Mouse (Mus musculus): ENCODE results near the gene 4930519P11Rik.
A peak's percentile ranks its signal among the peaks of the same experiment; 100 is the strongest.

The 4930519P11Rik gene

DNA sequence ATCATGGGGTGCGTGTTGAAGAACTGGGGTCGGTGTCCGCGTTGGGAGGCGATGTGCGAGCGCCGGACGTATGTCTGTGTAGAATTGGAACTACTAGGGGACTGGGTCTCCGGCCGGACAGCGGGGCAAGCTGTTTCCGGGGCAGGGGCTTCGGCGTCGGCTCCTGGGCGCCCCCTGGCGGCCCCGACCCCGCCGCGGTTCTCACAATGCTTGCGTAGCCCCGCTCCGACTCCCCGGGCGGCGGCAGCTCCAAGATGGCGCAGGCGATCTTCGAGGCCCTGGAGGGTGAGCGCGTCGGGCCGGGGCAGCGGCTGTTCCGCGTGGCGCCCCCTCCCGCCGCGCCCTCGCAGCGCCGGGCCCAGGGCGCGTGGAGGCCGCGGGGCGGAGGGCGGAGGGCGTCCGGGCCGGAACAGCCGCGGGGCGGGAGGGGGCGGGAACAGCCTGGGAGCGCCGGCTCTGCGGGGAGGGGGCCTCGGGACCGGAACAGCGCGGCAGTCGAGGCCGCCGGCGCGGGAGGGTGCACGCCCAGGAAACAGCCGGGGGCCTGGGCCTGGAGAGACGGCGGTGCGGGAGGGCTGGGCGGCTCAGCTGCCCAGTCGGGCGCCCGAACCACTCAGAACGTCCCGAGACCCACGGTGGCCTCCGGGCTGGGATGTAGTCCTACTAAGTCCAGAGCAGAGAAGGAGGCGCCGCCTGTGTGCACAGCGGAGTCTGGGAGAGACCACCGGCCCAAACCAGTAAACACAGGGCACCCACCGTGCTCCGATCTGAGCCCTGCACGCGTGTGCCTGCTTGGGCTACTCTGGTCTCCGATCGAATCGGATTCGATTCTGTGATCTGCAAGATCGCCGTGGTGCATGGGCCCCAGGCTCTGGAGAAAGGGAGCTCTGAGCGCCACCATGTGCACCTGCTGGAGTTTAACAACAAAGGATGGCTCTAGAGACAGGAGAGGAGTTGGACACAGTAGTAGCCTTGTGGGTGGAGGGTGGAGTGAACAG, at the start of gene 4930519P11Rik, which contains the start of gene Zfp341:
TSS of gene 4930519P11Rik (minus strand) at position 320 of the 998 bp plus-strand sequence.
TSS of gene Zfp341 (plus strand) at position 180 of the 998 bp plus-strand sequence.
- DNase-seq = peak; percentile 90

DNA sequence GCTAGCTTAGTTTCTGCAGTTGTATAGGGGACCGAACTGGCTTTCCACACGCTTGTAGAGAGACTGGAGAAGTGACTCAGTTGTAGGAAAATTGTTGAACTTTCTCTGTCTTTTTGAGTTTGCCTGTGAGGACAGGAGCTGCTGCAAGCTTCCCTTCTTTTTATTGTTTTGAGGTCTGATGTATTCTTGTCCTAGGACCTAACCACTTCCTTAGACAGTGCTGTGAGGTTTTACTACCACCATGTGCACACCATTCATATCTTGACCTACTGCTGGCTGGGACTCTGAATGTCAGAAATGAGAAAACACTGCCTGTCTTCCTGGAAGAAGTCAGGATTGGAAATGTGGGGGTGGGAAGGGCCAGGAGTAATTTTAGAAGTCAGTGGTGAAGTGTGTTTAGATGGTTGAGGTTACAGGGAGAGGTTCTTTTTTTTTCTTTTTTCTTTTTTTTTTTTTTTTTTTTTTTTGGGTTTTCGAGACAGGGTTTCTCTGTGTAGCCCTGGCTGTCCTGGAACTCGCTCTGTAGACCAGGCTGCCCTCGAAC, 46.4 kb upstream of the 4930519P11Rik start:
- no peak for DNase-seq

DNA sequence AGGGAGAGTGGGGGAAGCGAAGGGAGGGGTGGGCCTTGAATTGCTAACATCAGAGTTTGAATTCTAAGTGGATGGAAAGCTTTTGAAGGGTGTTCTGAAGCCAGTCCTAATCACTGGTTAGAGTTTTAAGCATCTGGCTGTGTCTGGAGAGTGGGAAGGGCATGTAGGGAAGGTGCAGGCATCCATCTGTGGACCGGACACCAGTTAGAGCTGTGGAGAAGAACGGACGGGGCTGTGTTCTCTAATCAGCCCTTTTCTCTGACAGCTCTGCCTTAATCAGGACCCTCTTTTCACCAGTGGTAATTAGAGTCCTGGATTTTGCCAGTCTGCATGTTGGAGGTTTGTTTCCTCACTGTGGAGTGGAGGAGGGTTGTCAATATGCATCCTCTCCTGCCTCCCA, 45.8 kb upstream of the 4930519P11Rik start:
- no peak for DNase-seq

DNA sequence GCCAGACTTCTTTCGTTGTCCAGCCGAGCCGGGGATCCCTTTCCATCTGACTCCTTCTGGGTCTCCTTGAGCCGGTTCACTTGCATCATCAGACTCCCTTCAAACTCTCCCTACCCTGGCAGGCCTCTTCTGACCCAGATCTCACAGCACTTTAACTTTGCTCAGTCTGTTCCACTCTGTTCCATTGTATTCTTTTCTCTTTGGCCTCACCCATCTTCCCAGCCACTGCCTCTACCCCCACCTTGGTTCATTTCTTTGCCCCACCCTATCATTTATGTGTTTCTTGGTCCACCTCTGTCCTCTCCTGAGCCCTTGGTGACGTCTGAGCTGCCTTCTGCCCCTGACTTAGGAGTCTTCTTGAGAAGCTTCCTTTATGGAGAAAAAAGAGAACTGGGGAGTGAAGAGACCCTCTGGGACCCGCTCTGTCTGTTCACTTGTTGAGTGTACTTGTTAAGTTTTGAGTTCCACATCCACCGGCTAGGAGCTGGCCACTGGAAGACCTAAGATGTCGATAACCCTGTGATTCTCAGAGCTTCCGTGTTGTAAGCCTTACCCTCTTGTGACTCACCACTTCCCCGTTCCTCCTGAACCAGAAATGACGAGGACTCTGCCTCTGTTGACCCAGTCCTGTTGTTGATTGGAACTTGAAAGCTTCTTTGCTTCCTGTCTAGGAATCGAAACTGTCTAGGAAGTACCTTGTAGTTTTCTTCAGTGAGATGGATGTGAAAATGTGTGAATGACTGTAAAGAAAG, 44.4 kb upstream of the 4930519P11Rik start:
- peak; percentile 55 for DNase-seq

DNA sequence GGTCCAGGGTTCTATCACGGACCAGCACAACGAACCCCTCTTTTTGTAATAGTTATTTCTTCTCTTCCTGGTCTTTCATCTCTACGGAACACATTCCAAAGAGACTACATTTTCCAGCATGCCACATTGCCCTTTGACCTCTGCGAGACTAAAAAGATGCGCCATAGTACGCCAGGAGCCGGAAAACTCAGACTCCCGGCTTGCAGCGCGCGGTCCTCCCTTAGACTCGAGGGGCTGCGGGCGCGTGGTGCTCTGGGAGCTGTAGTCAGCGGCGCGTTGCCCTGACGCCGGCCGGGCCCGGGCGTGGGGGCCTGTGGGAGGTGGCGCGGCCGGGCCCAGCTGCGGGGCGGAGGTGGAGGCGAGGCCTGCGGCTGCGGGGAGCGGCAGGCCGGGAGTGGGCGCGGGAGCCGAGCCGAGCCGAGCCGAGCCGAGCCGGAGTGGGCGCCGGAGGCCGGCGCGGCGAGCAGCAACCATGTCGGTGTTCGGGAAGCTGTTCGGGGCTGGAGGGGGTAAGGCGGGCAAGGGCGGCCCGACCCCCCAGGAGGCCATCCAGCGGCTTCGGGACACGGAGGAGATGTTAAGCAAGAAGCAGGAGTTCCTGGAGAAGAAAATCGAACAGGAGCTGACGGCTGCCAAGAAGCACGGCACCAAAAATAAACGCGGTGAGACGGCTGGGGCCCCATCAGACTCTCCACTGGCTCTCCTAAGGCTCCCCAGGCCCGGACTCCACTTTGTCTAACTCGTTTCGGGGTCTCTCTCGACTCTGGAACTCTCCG, 43.7 kb upstream of the 4930519P11Rik start:
- peak; percentile 98 for DNase-seq

DNA sequence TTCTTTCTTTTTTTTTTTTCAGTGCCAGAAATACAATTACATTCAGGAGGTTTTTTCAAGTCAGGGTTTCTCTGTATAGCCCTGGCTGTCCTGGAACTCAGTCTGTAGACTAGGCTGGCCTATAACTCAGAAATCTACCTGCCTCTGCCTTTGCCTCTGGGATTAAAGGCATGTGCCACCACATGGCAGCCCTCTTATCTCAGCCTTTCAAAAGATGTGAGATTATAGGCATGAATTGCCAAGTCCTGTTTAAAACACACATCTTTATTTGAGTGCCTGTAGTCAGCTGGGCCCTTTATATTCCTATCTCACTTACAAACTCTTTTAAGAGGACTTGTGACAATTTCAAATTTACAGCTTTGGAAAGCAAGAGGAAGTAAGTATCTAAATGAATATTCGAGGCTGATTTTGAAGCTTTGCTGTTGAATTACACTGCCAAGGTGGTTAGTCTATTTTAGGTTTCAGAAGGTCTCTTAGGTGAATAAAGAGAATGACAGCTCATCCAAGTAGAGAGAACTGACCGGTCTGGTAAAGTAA, 42.7 kb upstream of the 4930519P11Rik start:
- no peak for DNase-seq

DNA sequence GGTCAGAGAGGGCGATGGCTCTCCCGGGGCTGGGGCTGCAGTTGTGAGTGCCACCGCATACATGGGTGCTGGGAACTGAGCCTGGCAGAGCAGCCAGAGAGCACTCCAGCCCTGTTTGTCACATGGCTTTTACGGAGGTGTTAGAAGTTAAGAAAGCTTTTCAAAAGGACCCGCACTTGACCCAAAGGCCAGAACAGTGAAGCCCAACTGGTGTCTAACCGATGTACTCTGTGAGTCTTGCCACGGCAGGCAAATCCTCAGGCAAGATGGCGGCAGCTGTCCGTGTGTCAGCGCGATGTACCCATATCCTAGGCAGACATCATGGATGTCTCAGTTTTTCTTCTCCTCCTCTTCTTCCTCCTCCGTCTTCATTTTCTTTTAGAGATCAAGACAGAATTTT, 41.7 kb upstream of the 4930519P11Rik start:
- DNase-seq = no peak

DNA sequence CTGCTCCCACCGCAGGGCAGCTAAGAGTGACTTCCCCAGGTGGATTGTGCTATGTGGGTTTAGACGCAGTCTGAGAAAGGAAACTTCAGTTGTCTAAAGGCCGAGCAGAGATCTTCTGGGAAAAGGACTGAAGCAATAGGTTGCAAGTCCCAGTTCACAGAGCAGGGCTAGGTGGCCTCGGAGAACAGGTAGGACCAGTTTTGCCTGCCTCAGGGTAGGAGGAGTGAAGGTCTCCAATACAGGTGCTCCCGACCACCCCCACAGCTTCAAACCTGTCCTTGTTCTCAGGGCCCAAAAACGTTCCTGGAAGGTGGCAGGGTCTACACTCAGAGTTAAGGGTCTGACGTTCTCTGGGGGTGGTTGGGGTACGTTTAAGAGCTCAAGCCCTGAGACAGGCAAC, 38.1 kb upstream of the 4930519P11Rik start, which contains the start of gene Chmp4b:
TSS of gene Chmp4b (plus strand) at position 343 of the 400 bp plus-strand sequence.
- DNase-seq = no peak

DNA sequence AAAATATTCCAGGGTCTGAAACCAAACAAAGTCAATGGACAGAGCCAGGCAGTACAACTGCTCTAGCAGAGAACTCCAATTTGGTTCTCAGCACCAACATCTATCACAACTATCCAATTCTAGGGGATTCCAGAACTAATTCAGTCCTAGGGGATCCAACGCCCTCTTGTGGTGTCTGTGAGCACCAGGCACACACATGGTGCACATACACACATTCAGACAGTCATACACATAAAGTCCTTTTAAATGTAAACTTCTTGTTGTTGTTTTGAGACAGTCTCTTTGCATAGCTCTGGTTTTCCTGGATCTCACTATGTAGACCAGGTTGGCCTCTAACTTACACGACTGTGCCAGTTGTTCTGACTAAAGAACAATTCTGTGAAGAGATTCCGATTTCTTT, 37.2 kb upstream of the 4930519P11Rik start:
- no peak for DNase-seq

DNA sequence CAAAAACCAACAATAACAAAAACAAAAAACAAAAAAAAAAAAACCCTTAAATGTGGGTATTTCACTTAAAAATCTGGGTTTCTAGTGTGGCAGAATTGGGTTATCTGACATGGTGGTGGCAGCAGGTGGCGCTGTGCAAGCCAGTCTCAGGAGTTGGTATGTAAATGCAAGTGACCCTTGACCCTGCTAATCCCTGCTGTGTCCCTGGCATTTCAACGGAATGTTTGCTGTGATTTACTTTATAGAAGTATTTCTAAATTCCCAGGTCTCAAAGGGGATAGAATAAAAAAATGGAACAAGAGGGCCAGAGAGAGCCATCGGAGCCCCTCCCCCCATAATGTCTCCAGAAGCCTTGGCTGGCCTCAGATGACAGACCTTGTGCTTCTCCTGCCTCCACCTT, 34.8 kb upstream of the 4930519P11Rik start:
- peak; percentile 63 for DNase-seq

DNA sequence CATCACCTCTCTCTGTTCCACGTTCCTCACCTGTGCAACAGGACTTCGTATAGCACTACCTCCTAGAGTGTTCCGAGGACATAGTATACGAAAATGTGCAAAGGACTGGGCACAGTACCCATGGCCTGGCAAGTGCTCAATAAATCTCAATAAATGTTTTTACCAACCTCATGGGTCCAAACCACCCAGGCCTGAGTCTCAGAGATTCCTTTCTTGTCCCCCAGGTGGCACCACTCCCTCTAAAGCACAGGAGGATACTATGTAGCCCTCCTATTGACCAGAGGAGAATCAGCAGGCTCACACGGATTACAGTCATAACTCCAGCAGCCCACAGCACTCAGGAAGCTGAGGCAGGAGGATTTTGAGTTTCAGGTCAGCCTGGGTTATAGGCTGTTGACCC, 33.4 kb upstream of the 4930519P11Rik start:
- DNase-seq = no peak

DNA sequence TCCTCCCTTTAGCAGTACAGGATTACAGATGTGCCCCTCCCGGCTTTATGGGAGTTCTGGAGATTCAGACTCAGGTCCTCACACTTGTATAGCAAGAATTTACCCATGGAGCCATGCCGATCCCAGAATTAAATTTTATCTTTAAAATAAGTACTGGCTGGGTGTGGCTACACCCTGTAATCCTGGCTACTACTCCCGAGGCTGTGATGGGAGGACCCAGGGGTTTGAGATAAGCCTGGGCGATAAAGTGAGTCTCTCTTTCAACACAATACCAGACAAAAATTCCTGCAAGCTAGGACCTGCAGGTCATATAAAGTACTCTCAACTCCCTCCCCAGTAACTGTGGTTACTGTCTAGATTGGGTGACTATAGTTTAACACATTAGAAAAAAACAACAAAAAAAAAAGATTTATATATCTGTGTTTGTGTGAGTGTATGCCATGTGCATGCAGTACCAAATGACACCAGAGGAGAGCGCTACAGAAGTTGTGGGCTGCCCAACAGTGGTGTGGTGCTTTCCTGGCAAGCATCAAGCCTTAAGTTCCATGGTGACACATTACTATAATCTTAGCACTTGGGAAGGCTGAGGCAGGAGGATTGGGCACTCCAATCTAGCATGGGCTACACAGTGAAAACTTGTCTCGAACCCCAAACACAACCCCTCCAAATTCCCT, 29.6 kb upstream of the 4930519P11Rik start:
- DNase-seq = peak; percentile 39

DNA sequence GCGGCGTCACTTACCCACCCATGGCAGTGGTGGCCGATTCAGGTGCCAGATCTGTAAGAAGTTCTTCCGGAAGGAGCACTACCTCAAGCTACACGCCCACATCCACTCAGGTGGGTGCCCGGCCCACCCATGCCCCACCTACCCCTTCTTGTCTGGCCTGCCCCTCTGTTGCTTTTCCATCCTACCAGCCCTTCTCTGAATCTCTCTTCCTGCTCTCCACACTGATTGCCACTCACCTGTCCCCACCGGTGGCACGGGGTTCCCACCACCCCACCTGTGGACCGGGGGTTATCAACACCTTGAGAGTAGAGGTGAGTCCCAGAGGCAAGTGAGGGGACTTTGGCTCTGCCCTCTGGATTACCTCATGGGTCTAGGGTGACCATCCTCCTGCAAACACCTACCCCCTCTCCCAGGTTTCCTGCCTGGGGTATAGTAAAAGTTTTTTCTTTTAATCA, 28.8 kb upstream of the 4930519P11Rik start:
- no peak for DNase-seq

DNA sequence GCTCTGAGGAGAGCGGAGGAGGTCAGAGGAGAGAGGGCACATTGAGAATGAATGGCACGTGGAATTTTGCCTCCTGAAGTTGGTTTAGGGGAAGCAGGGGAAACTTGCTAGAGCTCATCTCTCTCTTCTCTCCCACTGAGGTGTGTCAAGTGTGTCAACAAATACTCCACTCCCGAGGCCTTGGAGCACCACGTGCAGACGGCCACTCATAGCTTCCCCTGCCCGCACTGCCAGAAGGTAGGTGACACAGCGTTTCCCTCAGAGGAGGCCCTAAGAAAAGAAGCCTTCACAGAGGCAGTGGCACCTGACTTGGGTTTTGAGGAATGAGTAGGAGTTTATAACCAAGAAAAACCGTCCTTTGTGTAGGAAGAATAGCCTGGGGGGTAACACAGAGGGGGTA, 27.9 kb upstream of the 4930519P11Rik start:
- no peak for DNase-seq

DNA sequence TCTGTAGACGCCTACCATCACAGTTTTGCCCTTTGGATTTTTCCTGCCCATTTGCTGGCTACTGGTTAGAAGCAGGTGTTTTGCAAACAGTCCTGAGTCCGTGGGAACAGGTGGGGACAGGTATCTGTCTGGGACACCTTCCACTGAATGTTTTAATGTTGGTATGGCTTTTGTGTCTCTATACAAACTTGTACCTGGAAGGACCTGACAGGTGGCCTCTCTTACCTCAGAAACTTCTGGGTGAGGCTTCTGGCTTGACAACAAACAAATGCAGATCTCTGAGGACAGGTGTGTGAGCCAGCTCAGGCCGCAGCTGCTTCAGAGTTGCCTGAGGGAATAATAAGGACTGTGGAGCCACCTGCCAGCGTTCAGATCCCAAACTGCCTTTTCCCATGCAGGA, 25.9 kb upstream of the 4930519P11Rik start:
- no peak for DNase-seq

DNA sequence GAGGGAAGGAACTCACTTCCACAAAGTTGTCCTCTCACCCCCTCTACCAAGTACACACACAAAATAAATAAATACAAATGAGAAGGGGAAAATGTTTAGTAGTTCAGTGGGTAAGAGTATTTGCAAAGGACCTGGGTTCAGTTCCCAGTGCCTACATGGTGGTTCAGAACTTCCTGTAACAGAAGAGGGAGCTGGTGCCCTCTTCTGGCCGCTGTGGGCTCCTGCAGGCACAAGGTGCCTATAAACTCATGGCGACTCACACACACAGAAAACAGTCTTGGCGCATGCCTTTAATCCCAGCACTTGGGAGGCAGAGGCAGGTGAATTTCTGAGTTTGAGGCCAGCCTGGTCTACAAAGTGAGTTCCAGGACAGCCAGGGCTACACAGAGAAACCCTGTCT, 25.3 kb upstream of the 4930519P11Rik start:
- no peak for DNase-seq

DNA sequence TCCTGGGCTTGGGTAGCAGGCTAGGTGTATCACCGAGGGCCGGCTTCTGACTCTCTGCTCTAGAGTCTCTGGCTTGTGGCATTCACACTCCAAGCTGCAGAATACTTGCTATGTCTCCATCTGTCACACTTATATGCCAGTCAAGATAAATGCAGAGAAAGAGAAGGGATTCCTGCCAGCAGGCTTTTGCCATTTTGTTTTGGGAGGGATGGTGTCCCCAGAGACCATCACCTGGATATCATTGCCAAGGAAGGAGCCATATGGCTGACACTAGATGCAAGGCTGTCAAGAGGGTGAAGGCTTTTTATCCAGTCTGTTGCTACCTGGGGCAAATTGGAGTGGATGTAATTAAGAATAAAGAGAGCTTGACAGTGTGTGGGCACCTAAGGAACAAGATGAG, 22.6 kb upstream of the 4930519P11Rik start:
- DNase-seq = no peak

DNA sequence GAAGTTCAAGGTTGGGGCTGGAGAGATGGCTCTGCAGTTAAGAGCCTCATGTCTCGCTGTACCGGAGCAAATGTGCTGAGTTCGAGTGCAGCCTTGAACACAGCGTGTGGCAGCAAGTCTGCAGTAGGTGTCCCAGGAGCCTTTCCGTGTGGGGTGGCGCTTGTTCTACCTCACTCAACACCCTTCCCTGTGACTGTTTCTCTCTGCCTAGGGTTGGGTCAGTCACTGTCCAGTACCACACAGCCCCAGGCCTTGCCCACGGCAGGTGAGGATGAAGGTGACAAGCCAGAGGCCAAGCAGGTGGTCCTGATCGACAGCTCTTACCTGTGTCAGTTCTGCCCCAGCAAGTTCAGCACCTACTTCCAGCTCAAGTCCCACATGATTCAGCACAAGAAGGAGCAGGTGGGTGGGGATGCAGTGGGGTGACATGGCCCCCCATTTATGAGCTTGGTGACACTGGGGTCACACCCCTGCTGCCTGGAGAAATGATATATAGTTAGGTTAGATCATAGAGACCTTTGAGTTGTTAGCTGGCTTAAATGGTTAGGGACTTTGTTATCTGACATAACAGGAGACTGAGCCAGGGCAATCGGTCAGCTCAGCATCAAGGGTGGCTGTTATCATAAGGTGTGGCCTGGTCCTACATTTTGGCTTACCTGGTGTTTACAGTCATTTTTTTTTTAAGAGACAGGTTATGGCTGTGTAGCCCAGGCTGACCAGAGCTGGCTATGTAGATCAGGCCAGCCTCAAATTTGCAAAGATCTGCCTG, 20.8 kb upstream of the 4930519P11Rik start:
- DNase-seq = peak; percentile 70

DNA sequence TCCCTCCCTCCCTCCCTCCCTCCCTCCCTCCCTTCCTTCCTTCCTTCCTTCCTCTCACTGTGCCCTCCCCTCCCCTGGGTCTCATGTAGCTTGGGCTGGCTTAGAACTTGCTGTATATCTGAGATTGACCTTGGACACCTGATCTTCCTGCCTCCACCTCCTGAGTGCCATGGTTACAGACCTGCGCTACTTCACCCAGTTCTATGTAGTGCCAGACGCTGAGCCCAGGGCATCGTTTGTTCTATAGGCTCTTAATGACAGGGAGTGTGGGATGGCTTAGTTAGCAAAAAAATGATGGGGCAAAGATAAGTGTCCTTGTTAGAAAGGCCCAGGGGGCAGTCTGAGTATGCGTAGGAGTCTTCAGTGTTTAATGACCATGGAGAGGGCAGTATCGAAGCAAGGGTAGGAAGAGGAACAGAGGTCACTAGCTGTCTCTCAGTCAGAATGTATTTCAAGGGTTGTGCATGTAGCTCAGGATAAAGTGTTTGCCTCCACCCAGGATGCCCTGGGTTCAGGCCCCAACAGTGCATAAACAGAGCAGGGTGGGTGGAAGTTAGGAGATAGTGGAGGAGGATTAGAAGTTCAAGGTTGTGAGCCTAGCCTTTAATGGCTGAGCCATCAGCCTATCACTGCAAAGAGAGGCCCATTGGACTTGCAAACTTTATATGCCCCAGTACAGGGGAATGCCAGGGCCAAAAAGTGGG, 20.0 kb upstream of the 4930519P11Rik start:
- peak; percentile 72 for DNase-seq

DNA sequence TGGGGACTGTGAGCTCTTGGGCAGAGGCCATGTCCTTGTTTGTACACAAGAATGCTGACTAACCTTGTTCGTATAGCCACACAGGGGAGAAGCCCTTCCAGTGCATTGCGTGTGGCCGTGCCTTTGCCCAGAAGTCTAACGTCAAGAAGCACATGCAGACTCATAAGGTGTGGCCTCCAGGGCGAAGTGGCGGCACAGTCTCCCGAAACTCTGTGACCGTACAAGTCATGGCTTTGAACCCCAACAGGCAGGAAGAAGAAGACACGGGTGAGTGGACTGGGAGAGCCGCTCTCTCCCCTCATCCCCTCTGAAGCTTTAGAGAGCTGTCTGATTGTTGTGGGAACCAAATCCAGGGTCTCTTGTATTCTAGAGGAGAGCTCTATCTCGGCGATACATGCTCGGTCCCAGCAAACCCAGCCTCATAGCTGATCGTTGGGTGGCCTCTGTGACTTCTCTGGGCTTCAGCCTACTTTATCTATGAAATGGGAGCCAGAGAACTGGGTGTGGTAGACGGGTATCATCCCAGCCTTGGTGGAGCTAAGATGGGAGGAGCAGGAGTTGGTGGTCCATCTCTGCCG, 19.1 kb upstream of the 4930519P11Rik start:
- peak; percentile 88 for DNase-seq
